Mouse (Mus musculus): ENCODE measurements around the gene Capn15.

GRCm38 (mm10) chr17:25961566-25961965 lies 24.0 kb downstream of the Capn15 start:
- TF ChIP-seq CTCF (IDR thresholded peaks at IDR 0.05; ENCODE audit: extremely low read depth, insufficient read length, insufficient replicate concordance, low read depth, low read length) = no peak
- no peak for TF ChIP-seq POLR2A (IDR thresholded peaks at IDR 0.05; ENCODE audit: low read depth, low read length)

Data from small intestine, adult 2 months (tissue).